Mouse (Mus musculus): ENCODE results near the gene Flt3l. TPM values are rescaled to one million over a fixed set of nuclear protein-coding genes. Genes with fewer than 3 reads are reported as not detected.

The Flt3l gene
- polyA plus RNA-seq, 1 experiment from 2014 or later: 2.5 TPM

- Histone ChIP-seq H3K9ac (ENCODE audit: low read depth, low read length) (no peak overlapping the region), H3K4me2 (ENCODE audit: low read depth, low read length) (no peak overlapping the region), H3K27me3 (replicated peaks; ENCODE audit: control insufficient read depth, insufficient read depth, low read length) (no peaks in the 10 kb centered on the region), H3K36me3 (ENCODE audit: control insufficient read depth, insufficient read depth, low read length) (peaks cover 16% of the 10 kb centered on the region), H3K4me1 (ENCODE audit: control insufficient read depth, insufficient read depth, low read length) (no peaks in the 10 kb centered on the region), H3K4me3 (ENCODE audit: low read length) (no peak overlapping the region), H3K27ac (ENCODE audit: low read length) (no peak overlapping the region), H3K9me3 (ENCODE audit: control insufficient read depth, low read length) (no peaks in the 10 kb centered on the region)
- 85% methylated on average over 3 of the region's 3 CpGs for whole genome bisulfite sequencing
- no peak for ATAC-seq
Observed at GRCm38 (mm10) chr7:45141319-45141718, 5.1 kb upstream of the Flt3l start.

GRCm38 (mm10) chr7:45139904-45140723, 3.9 kb upstream of the Flt3l start:
- no peak overlapping the region for H3K9ac ChIP-seq (ENCODE audit: low read depth, low read length)
- H3K4me3 ChIP-seq (ENCODE audit: low read length): no peak overlapping the region
- ATAC-seq: no peak
- H3K27me3 ChIP-seq (replicated peaks; ENCODE audit: control insufficient read depth, insufficient read depth, low read length): no peaks in the 10 kb centered on the region
- no peaks in the 10 kb centered on the region; the same call in 1 of the 2 replicates for H3K4me1 ChIP-seq (ENCODE audit: control insufficient read depth, insufficient read depth, low read length)
- no peak overlapping the region for H3K4me2 ChIP-seq (ENCODE audit: low read depth, low read length)
- no peak overlapping the region for H3K27ac ChIP-seq (ENCODE audit: low read length)
- H3K9me3 ChIP-seq (ENCODE audit: control insufficient read depth, low read length): no peaks in the 10 kb centered on the region
- H3K36me3 ChIP-seq (ENCODE audit: control insufficient read depth, insufficient read depth, low read length): peaks cover 14% of the 10 kb centered on the region
- WGBS: 70% methylated on average over 8 of the region's 8 CpGs

GRCm38 (mm10) chr7:45138403-45138802, 2.2 kb upstream of the Flt3l start:
- Histone ChIP-seq H3K4me3 (ENCODE audit: low read length) (no peak overlapping the region), H3K27me3 (replicated peaks; ENCODE audit: control insufficient read depth, insufficient read depth, low read length) (no peaks in the 10 kb centered on the region), H3K9ac (ENCODE audit: low read depth, low read length) (no peak overlapping the region), H3K4me2 (ENCODE audit: low read depth, low read length) (no peak overlapping the region), H3K27ac (ENCODE audit: low read length) (no peak overlapping the region), H3K4me1 (ENCODE audit: control insufficient read depth, insufficient read depth, low read length) (peaks cover 3% of the 10 kb centered on the region; the same call in 1 of the 2 replicates), H3K36me3 (ENCODE audit: control insufficient read depth, insufficient read depth, low read length) (peaks cover 6% of the 10 kb centered on the region), H3K9me3 (ENCODE audit: control insufficient read depth, low read length) (peaks cover under 1% of the 10 kb centered on the region; the same call in 1 of the 2 replicates)
- 92% methylated on average over 1 of the region's 1 CpGs for WGBS
- no peak for ATAC-seq

GRCm38 (mm10) chr7:45137171-45138006, 1.2 kb upstream of the Flt3l start:
- H3K4me2 ChIP-seq (ENCODE audit: low read depth, low read length): no peak overlapping the region
- H3K9me3 ChIP-seq (ENCODE audit: control insufficient read depth, low read length): peaks cover 3% of the 10 kb centered on the region; the same call in 1 of the 2 replicates
- 72% methylated on average over 12 of the region's 12 CpGs for WGBS
- H3K27ac ChIP-seq (ENCODE audit: low read length): no peak overlapping the region
- H3K36me3 ChIP-seq (ENCODE audit: control insufficient read depth, insufficient read depth, low read length): no peaks in the 10 kb centered on the region; the same call in 1 of the 2 replicates
- H3K27me3 ChIP-seq (replicated peaks; ENCODE audit: control insufficient read depth, insufficient read depth, low read length): no peaks in the 10 kb centered on the region
- peaks cover 3% of the 10 kb centered on the region; the same call in 1 of the 2 replicates for H3K4me1 ChIP-seq (ENCODE audit: control insufficient read depth, insufficient read depth, low read length)
- ATAC-seq: no peak
- no peak overlapping the region for H3K9ac ChIP-seq (ENCODE audit: low read depth, low read length)
- H3K4me3 ChIP-seq (ENCODE audit: low read length): no peak overlapping the region

GRCm38 (mm10) chr7:45135370-45135769, 862 bp downstream of the Flt3l start:
- Histone ChIP-seq H3K4me1 (ENCODE audit: control insufficient read depth, insufficient read depth, low read length) (peaks cover 3% of the 10 kb centered on the region; the same call in 1 of the 2 replicates), H3K4me3 (ENCODE audit: low read length) (peak overlapping the region; percentile 74), H3K36me3 (ENCODE audit: control insufficient read depth, insufficient read depth, low read length) (no peaks in the 10 kb centered on the region), H3K9me3 (ENCODE audit: control insufficient read depth, low read length) (peaks cover 3% of the 10 kb centered on the region; the same call in 1 of the 2 replicates), H3K27me3 (replicated peaks; ENCODE audit: control insufficient read depth, insufficient read depth, low read length) (no peaks in the 10 kb centered on the region), H3K9ac (ENCODE audit: low read depth, low read length) (no peak overlapping the region), H3K4me2 (ENCODE audit: low read depth, low read length) (peak overlapping the region; percentile 79; the same call in 1 of the 2 replicates), H3K27ac (ENCODE audit: low read length) (no peak overlapping the region)
- ATAC-seq: no peak
- 87% methylated on average over 3 of the region's 3 CpGs for WGBS

GRCm38 (mm10) chr7:45134544-45135026, 1.6 kb downstream of the Flt3l start:
- Histone ChIP-seq H3K4me3 (ENCODE audit: low read length) (no peak overlapping the region), H3K9me3 (ENCODE audit: control insufficient read depth, low read length) (peaks cover 3% of the 10 kb centered on the region; the same call in 1 of the 2 replicates), H3K4me1 (ENCODE audit: control insufficient read depth, insufficient read depth, low read length) (peaks cover 6% of the 10 kb centered on the region; the same call in 1 of the 2 replicates), H3K4me2 (ENCODE audit: low read depth, low read length) (no peak overlapping the region), H3K27me3 (replicated peaks; ENCODE audit: control insufficient read depth, insufficient read depth, low read length) (no peaks in the 10 kb centered on the region), H3K36me3 (ENCODE audit: control insufficient read depth, insufficient read depth, low read length) (no peaks in the 10 kb centered on the region), H3K9ac (ENCODE audit: low read depth, low read length) (no peak overlapping the region), H3K27ac (ENCODE audit: low read length) (no peak overlapping the region)
- ATAC-seq: 0 out of 2 replicates have a peak, but pooled peaks have one; percentile 21
- WGBS: 14% methylated on average over 12 of the region's 12 CpGs

GRCm38 (mm10) chr7:45133446-45134159, 2.6 kb downstream of the Flt3l start:
- Histone ChIP-seq H3K4me1 (ENCODE audit: control insufficient read depth, insufficient read depth, low read length) (peaks cover 6% of the 10 kb centered on the region; the same call in 1 of the 2 replicates), H3K4me2 (ENCODE audit: low read depth, low read length) (no peak overlapping the region), H3K4me3 (ENCODE audit: low read length) (no peak overlapping the region), H3K27me3 (replicated peaks; ENCODE audit: control insufficient read depth, insufficient read depth, low read length) (no peaks in the 10 kb centered on the region), H3K9ac (ENCODE audit: low read depth, low read length) (no peak overlapping the region), H3K27ac (ENCODE audit: low read length) (no peak overlapping the region), H3K36me3 (ENCODE audit: control insufficient read depth, insufficient read depth, low read length) (no peaks in the 10 kb centered on the region), H3K9me3 (ENCODE audit: control insufficient read depth, low read length) (peaks cover 3% of the 10 kb centered on the region; the same call in 1 of the 2 replicates)
- WGBS: 77% methylated on average over 8 of the region's 8 CpGs
- no peak for ATAC-seq

GRCm38 (mm10) chr7:45131850-45132249, 4.4 kb downstream of the Flt3l start:
- Histone ChIP-seq H3K27ac (ENCODE audit: low read length) (no peak overlapping the region), H3K36me3 (ENCODE audit: control insufficient read depth, insufficient read depth, low read length) (peaks cover 5% of the 10 kb centered on the region; the same call in 1 of the 2 replicates), H3K9ac (ENCODE audit: low read depth, low read length) (no peak overlapping the region), H3K4me2 (ENCODE audit: low read depth, low read length) (no peak overlapping the region), H3K27me3 (replicated peaks; ENCODE audit: control insufficient read depth, insufficient read depth, low read length) (no peaks in the 10 kb centered on the region), H3K9me3 (ENCODE audit: control insufficient read depth, low read length) (peaks cover 3% of the 10 kb centered on the region; the same call in 1 of the 2 replicates), H3K4me1 (ENCODE audit: control insufficient read depth, insufficient read depth, low read length) (peaks cover 7% of the 10 kb centered on the region), H3K4me3 (ENCODE audit: low read length) (no peak overlapping the region)
- no peak for ATAC-seq
- 77% methylated on average over 11 of the region's 11 CpGs for WGBS
